Mouse (Mus musculus): ENCODE data around the gene Olfr933. TPM values are rescaled to one million over a fixed set of nuclear protein-coding genes. Genes with fewer than 3 reads are reported as not detected.

The Olfr933 gene
- not detected in 2 replicates for polyA plus RNA-seq (2016; fragmentation: Nextera tagmentation; extraction: Ambion mirVana)

- WGBS: 82% methylated on average over 4 of the region's 4 CpGs
- Histone ChIP-seq H3K36me3 (no peaks in the 10 kb centered on the region), H3K4me3 (no peak within 1 kb of the TSS), H3K27ac (no peak within 1 kb of the TSS), H3K4me1 (replicated peaks) (no peaks in the 10 kb centered on the region), H3K27me3 (ENCODE audit: insufficient read depth, poor library complexity, severe bottlenecking) (no peaks in the 10 kb centered on the region), H3K9me3 (no peaks in the 10 kb centered on the region)
- no peak for DNase-seq (ENCODE audit: low spot score)
Observed at GRCm38 (mm10) chr9:38972013-38972412, at the start of gene Olfr933. Olfr933 (plus strand) TSS chr9:38972313.

GRCm38 (mm10) chr9:38929509-38929908 lies 42.6 kb upstream of the Olfr933 start, which contains the start of gene Olfr930:
Olfr930 (plus strand) TSS chr9:38929809.
- no peaks in the 10 kb centered on the region for H3K27me3 ChIP-seq (ENCODE audit: insufficient read depth, poor library complexity, severe bottlenecking)
- H3K4me1 ChIP-seq (replicated peaks): no peaks in the 10 kb centered on the region
- peaks cover under 1% of the 10 kb centered on the region; the same call in 1 of the 2 replicates for H3K9me3 ChIP-seq
- H3K36me3 ChIP-seq: no peaks in the 10 kb centered on the region
- H3K4me3 ChIP-seq: no peak within 1 kb of the TSS
- DNase-seq (ENCODE audit: low spot score): no peak
- no peak within 1 kb of the TSS for H3K27ac ChIP-seq

GRCm38 (mm10) chr9:38953401-38954123 lies 18.6 kb upstream of the Olfr933 start:
- Histone ChIP-seq H3K4me1 (replicated peaks) (no peaks in the 10 kb centered on the region), H3K36me3 (no peaks in the 10 kb centered on the region), H3K9me3 (no peaks in the 10 kb centered on the region), H3K27me3 (ENCODE audit: insufficient read depth, poor library complexity, severe bottlenecking) (no peaks in the 10 kb centered on the region), H3K27ac (no peak overlapping the region), H3K4me3 (no peak overlapping the region)
- WGBS: 91% methylated on average over 7 of the region's 7 CpGs
- DNase-seq (ENCODE audit: low spot score): no peak

- no peak overlapping the region for H3K4me3 ChIP-seq
- H3K27ac ChIP-seq: no peak overlapping the region
- no peaks in the 10 kb centered on the region for H3K9me3 ChIP-seq
- DNase-seq (ENCODE audit: low spot score): no peak
- no peaks in the 10 kb centered on the region for H3K27me3 ChIP-seq (ENCODE audit: insufficient read depth, poor library complexity, severe bottlenecking)
- no peaks in the 10 kb centered on the region for H3K4me1 ChIP-seq (replicated peaks)
- WGBS: 87% methylated on average over 4 of the region's 4 CpGs
- H3K36me3 ChIP-seq: no peaks in the 10 kb centered on the region
Observed at GRCm38 (mm10) chr9:38954124-38954416, 18.0 kb upstream of the Olfr933 start.

GRCm38 (mm10) chr9:38988215-38988614 lies 16.1 kb downstream of the Olfr933 start, which contains the start of gene Olfr934:
Olfr934 (minus strand) TSS chr9:38988315.
- 96% methylated on average over 2 of the region's 2 CpGs for WGBS
- H3K9me3 ChIP-seq: no peaks in the 10 kb centered on the region
- no peaks in the 10 kb centered on the region for H3K27me3 ChIP-seq (ENCODE audit: insufficient read depth, poor library complexity, severe bottlenecking)
- H3K36me3 ChIP-seq: no peaks in the 10 kb centered on the region
- H3K27ac ChIP-seq: no peak within 1 kb of the TSS
- H3K4me3 ChIP-seq: no peak within 1 kb of the TSS
- no peaks in the 10 kb centered on the region for H3K4me1 ChIP-seq (replicated peaks)
- no peak for DNase-seq (ENCODE audit: low spot score)

GRCm38 (mm10) chr9:38999583-38999982 lies 27.5 kb downstream of the Olfr933 start, which contains the start of gene Olfr935:
Olfr935 (minus strand) TSS chr9:38999683.
- no peak within 1 kb of the TSS for H3K4me3 ChIP-seq
- no peak within 1 kb of the TSS for H3K27ac ChIP-seq
- no peaks in the 10 kb centered on the region for H3K36me3 ChIP-seq
- no peaks in the 10 kb centered on the region for H3K27me3 ChIP-seq (ENCODE audit: insufficient read depth, poor library complexity, severe bottlenecking)
- no peaks in the 10 kb centered on the region for H3K4me1 ChIP-seq (replicated peaks)
- no peak for DNase-seq (ENCODE audit: low spot score)
- WGBS: 84% methylated on average over 2 of the region's 2 CpGs
- H3K9me3 ChIP-seq: no peaks in the 10 kb centered on the region

GRCm38 (mm10) chr9:39023277-39023676 lies 51.2 kb downstream of the Olfr933 start, which contains the start of gene Olfr146:
Olfr146 (minus strand) TSS chr9:39023377.
- 81% methylated on average over 1 of the region's 1 CpGs for WGBS
- Histone ChIP-seq H3K4me3 (no peak within 1 kb of the TSS), H3K4me1 (replicated peaks) (no peaks in the 10 kb centered on the region), H3K27me3 (ENCODE audit: insufficient read depth, poor library complexity, severe bottlenecking) (no peaks in the 10 kb centered on the region), H3K27ac (no peak within 1 kb of the TSS), H3K36me3 (no peaks in the 10 kb centered on the region), H3K9me3 (no peaks in the 10 kb centered on the region)
- no peak for DNase-seq (ENCODE audit: low spot score)

Other genes with a start within 250 kb of the Olfr933 start
- not detected in 2 replicates for gene Olfr920, start 220.0 kb upstream of the Olfr933 start, polyA plus RNA-seq (2016; fragmentation: Nextera tagmentation; extraction: Ambion mirVana)
- gene Olfr921, start 199.2 kb upstream of the Olfr933 start, polyA plus RNA-seq (2016; fragmentation: Nextera tagmentation; extraction: Ambion mirVana): not detected in 2 replicates
- gene Olfr922, start 157.7 kb upstream of the Olfr933 start, polyA plus RNA-seq (2016; fragmentation: Nextera tagmentation; extraction: Ambion mirVana): not detected in 2 replicates
- not detected in 2 replicates for gene Olfr923, start 145.8 kb upstream of the Olfr933 start, polyA plus RNA-seq (2016; fragmentation: Nextera tagmentation; extraction: Ambion mirVana)
- gene Olfr924, start 127.9 kb upstream of the Olfr933 start, polyA plus RNA-seq (2016; fragmentation: Nextera tagmentation; extraction: Ambion mirVana): not detected in 2 replicates
- not detected in 2 replicates for gene Olfr26, start 117.3 kb upstream of the Olfr933 start, polyA plus RNA-seq (2016; fragmentation: Nextera tagmentation; extraction: Ambion mirVana)
- gene Olfr926, start 95.2 kb upstream of the Olfr933 start, polyA plus RNA-seq (2016; fragmentation: Nextera tagmentation; extraction: Ambion mirVana): not detected in 2 replicates
- gene Olfr930, start 42.5 kb upstream of the Olfr933 start, polyA plus RNA-seq (2016; fragmentation: Nextera tagmentation; extraction: Ambion mirVana): not detected in 2 replicates
- not detected in 2 replicates for gene Olfr934, start 16.0 kb downstream of the Olfr933 start, polyA plus RNA-seq (2016; fragmentation: Nextera tagmentation; extraction: Ambion mirVana)
- gene Olfr935, start 27.4 kb downstream of the Olfr933 start, polyA plus RNA-seq (2016; fragmentation: Nextera tagmentation; extraction: Ambion mirVana): not detected in 2 replicates
- gene Olfr146, start 51.1 kb downstream of the Olfr933 start, polyA plus RNA-seq (2016; fragmentation: Nextera tagmentation; extraction: Ambion mirVana): not detected in 2 replicates
- not detected in 2 replicates for gene Olfr937, start 92.6 kb downstream of the Olfr933 start, polyA plus RNA-seq (2016; fragmentation: Nextera tagmentation; extraction: Ambion mirVana)
- not detected in 2 replicates for gene Olfr938, start 106.6 kb downstream of the Olfr933 start, polyA plus RNA-seq (2016; fragmentation: Nextera tagmentation; extraction: Ambion mirVana)
- not detected in 2 replicates for gene Olfr27, start 155.8 kb downstream of the Olfr933 start, polyA plus RNA-seq (2016; fragmentation: Nextera tagmentation; extraction: Ambion mirVana)
- not detected in 2 replicates for gene Olfr943, start 194.0 kb downstream of the Olfr933 start, polyA plus RNA-seq (2016; fragmentation: Nextera tagmentation; extraction: Ambion mirVana)
- gene Olfr944, start 229.6 kb downstream of the Olfr933 start, polyA plus RNA-seq (2016; fragmentation: Nextera tagmentation; extraction: Ambion mirVana): not detected in 2 replicates